Mouse (Mus musculus) C2C12 (cell line): ENCODE measurements at regions not wholly inside any gene's neighbourhood (a gene's known extent, or its start where the extent isn't known, plus 50 kb on each side); places are given as distances from the start of the nearest gene placed in this dataset.

ENCODE experiments used
- CTCF ChIP-seq: IDR thresholded peaks from one replicate; pipeline ENCODE4 v1.5.1; 2011; ENCODE audit not compliant: control insufficient read depth, insufficient read depth, insufficient read length
- FOSL1 ChIP-seq: IDR thresholded peaks from one replicate; pipeline ENCODE4 v1.8.0; 2011; ENCODE audit warnings: mild to moderate bottlenecking, low read length; ENCODE audit not compliant: poor library complexity, insufficient read depth, severe bottlenecking
- MAX ChIP-seq: IDR thresholded peaks from one replicate; pipeline ENCODE4 v1.6.1; 2011; ENCODE audit warnings: mild to moderate bottlenecking, control low read depth
- MYOD1 ChIP-seq: IDR thresholded peaks from one replicate; pipeline ENCODE4 v1.6.1; 2011; ENCODE audit warnings: low read depth; ENCODE audit not compliant: control insufficient read depth, insufficient read length
- MYOG ChIP-seq: IDR thresholded peaks from one replicate; pipeline ENCODE4 v1.6.1; 2011; ENCODE audit not compliant: control insufficient read depth, insufficient read length; ENCODE audit errors: extremely low read depth
- USF1 ChIP-seq: IDR thresholded peaks from one replicate; pipeline ENCODE4 v1.6.1; 2011; ENCODE audit warnings: low read depth, mild to moderate bottlenecking, control low read depth, moderate library complexity

- TF ChIP-seq MYOD1, result no peak
- no peak for TF ChIP-seq FOSL1
- TF ChIP-seq CTCF, result no peak
- TF ChIP-seq USF1, result no peak
- TF ChIP-seq MYOG, result no peak
- TF ChIP-seq MAX, result no peak
These were observed 208.6 kb downstream of the Etv1 start for GRCm38 (mm10) chr12:38987819-38988218.
